Mouse (Mus musculus) gastrocnemius, postnatal 4 days (tissue): ENCODE results near the gene Rsbn1l. TPM values are rescaled to one million over a fixed set of nuclear protein-coding genes. Genes with fewer than 3 reads are reported as not detected.

Experiments used
- DNase-seq, 2 experiments: peaks; one replicate each; pipeline ENCODE4 v3.0.0; 2021 to 2022; ENCODE audit warnings: low spot score in 2 of 2, mixed read lengths in 2 of 2
- total RNA-seq, 2 experiments: library from RNA; stranded (reverse); gene quantifications; 2 replicates each; pipeline ENCODE4 v1.2.3; 2021

The Rsbn1l gene
- total RNA-seq, 2 experiments from 2014 or later: 12.5 to 14.0 TPM

- no peak for DNase-seq
Measured at GRCm38 (mm10) chr5:20843405-20843804, 112.8 kb downstream of the Rsbn1l start.

Other genes with a start within 250 kb of the Rsbn1l start
- gene Phtf2, start 74.3 kb downstream of the Rsbn1l start, total RNA-seq: 10 to 100 TPM; 74.8 to 94.0 TPM
- 10 to 100 TPM; 18.4 to 20.8 TPM for gene Tmem60, start 74.2 kb downstream of the Rsbn1l start, total RNA-seq
- 10 to 100 TPM; 41.9 to 46.7 TPM for gene Ptpn12, start 99.5 kb upstream of the Rsbn1l start, total RNA-seq
- gene Gsap, start 229.9 kb upstream of the Rsbn1l start, total RNA-seq: 1 to 10 TPM; 6.0 to 7.1 TPM